Comparison of ENCODE assay signal across 23 mouse cellular contexts in the genomic region with DNA sequence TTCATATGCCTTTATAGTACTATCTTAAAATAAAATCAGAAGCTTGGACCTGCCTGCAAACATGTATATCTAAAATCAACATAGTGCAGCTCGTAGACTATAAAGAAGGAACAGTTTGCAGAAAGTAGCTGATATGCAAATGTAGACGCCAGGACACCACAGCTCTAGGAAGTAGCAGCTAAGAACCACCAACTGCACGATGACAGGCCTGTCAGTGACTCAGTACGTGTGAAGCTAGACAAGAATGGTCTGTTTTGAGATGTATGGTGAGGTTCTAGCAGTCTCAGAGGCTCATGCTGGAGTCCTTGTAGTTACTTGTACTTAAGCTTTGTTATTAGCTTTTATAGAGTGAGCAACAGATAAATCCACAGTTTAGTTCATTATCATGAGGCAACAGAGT. TPM values are rescaled to one million over a fixed set of nuclear protein-coding genes. Genes with fewer than 3 reads are reported as not detected.
DNase-seq lines count a peak whose midpoint lies in the region; ATAC-seq and TF ChIP-seq lines count a peak whose summit lies in the region.
"Had no signal": no experiment of that assay in that cellular context is flagged by ENCODE, and none has a peak within 500 bp of the region (broad histone marks: within the 10 kb centered on the region; RNA-seq: fewer than 3 reads in every experiment).

No protein-coding gene starts in this region.

- DNase-seq in lung, embryonic 14.5 days = peak; percentile 82
- no peak for DNase-seq in lung, postnatal 4 days
- peak; percentile 58 for DNase-seq in right cerebral cortex, adult 18-20 months
- DNase-seq in right cerebral cortex, postnatal 4 days = no peak
- no peak for DNase-seq in hindbrain, embryonic 10.5 days (ENCODE audit: low spot score)
- DNase-seq: adrenal gland, postnatal 14 days; cerebellum, adult 9-10 months; gastrocnemius, adult 2 months; heart, postnatal 4 days; kidney, adult 8-10 months; kidney, postnatal 10 days; lung, postnatal 10 days; thymus, postnatal 14 days had no signal

- no peaks in the 10 kb centered on the region for H3K9me3 ChIP-seq in lung, embryonic 14.5 days (ENCODE audit: low read depth, low read length)
- no peaks in the 10 kb centered on the region for H3K9me3 ChIP-seq in stomach, embryonic 15.5 days
- no peaks in the 10 kb centered on the region for H3K9me3 ChIP-seq in hindbrain, embryonic 10.5 days
- H3K9me3 ChIP-seq: heart, embryonic 15.5 days; hindbrain, embryonic 15.5 days; intestine, embryonic 15.5 days; limb, embryonic 13.5 days; liver, embryonic 12.5 days; megakaryocyte, embryonic 14.5 days; neural tube, embryonic 15.5 days had no signal

- ATAC-seq in lung, embryonic 14.5 days (ENCODE audit: insufficient read depth) = peak; percentile 67
- peak; percentile 60; the same call in 1 of the 2 replicates for ATAC-seq in stomach, embryonic 15.5 days (ENCODE audit: insufficient read depth, low FRiP score, low read depth)
- ATAC-seq in erythroid progenitor cell, adult 5-6 weeks (replicated peaks; ENCODE audit: low FRiP score, poor library complexity, severe bottlenecking) = no peak
- ATAC-seq: forebrain, embryonic 16.5 days; intestine, embryonic 15.5 days; liver, embryonic 12.5 days had no signal

- peaks cover 17% of the 10 kb centered on the region; the same call in 1 of the 2 replicates for H3K36me3 ChIP-seq in lung, embryonic 14.5 days (ENCODE audit: insufficient read depth)
- H3K36me3 ChIP-seq in stomach, embryonic 15.5 days = no peaks in the 10 kb centered on the region
- H3K36me3 ChIP-seq in hindbrain, embryonic 10.5 days = peaks cover 10% of the 10 kb centered on the region; the same call in 1 of the 2 replicates
- H3K36me3 ChIP-seq: heart, embryonic 15.5 days; hindbrain, embryonic 15.5 days; neural tube, embryonic 15.5 days had no signal

- H3K9ac ChIP-seq in lung, embryonic 14.5 days = no peak overlapping the region
- H3K9ac ChIP-seq in stomach, embryonic 15.5 days = no peak overlapping the region
- H3K9ac ChIP-seq: heart, embryonic 15.5 days; hindbrain, embryonic 15.5 days; intestine, embryonic 15.5 days; limb, embryonic 13.5 days; liver, embryonic 12.5 days; neural tube, embryonic 15.5 days had no signal

- H3K27me3 ChIP-seq in lung, embryonic 14.5 days (ENCODE audit: insufficient read depth, low read length) = no peaks in the 10 kb centered on the region
- H3K27me3 ChIP-seq in stomach, embryonic 15.5 days (replicated peaks) = no peaks in the 10 kb centered on the region
- no peaks in the 10 kb centered on the region for H3K27me3 ChIP-seq in hindbrain, embryonic 10.5 days (ENCODE audit: insufficient read depth, poor library complexity, severe bottlenecking)
- H3K27me3 ChIP-seq: heart, embryonic 15.5 days; hindbrain, embryonic 15.5 days; intestine, embryonic 15.5 days; limb, embryonic 13.5 days; liver, embryonic 12.5 days; megakaryocyte, embryonic 14.5 days; neural tube, embryonic 15.5 days had no signal

- 31% methylated on average over 4 of the region's 4 CpGs for WGBS in lung, embryonic 14.5 days
- WGBS in stomach, embryonic 15.5 days = 57% methylated on average over 4 of the region's 4 CpGs
- 89% methylated on average over 4 of the region's 4 CpGs for WGBS in hindbrain, embryonic 10.5 days

- H3K4me1 ChIP-seq in lung, embryonic 14.5 days (ENCODE audit: insufficient read depth) = peaks cover 13% of the 10 kb centered on the region; the same call in 1 of the 2 replicates
- no peaks in the 10 kb centered on the region for H3K4me1 ChIP-seq in stomach, embryonic 15.5 days
- H3K4me1 ChIP-seq in hindbrain, embryonic 10.5 days (replicated peaks) = no peaks in the 10 kb centered on the region

- no peak overlapping the region for H3K4me3 ChIP-seq in lung, embryonic 14.5 days (ENCODE audit: low read depth, low read length)
- no peak overlapping the region for H3K4me3 ChIP-seq in stomach, embryonic 15.5 days (replicated peaks)
- H3K4me3 ChIP-seq in hindbrain, embryonic 10.5 days = no peak overlapping the region
- H3K4me3 ChIP-seq: gastrocnemius, adult 2 months; heart, embryonic 15.5 days; hindbrain, embryonic 15.5 days; intestine, embryonic 15.5 days; limb, embryonic 13.5 days; liver, embryonic 12.5 days; neural tube, embryonic 15.5 days had no signal

- TF ChIP-seq CTCF in lung, embryonic 14.5 days (IDR thresholded peaks at IDR 0.05; ENCODE audit: low read depth) = no peak

- H3K27ac ChIP-seq in lung, embryonic 14.5 days (ENCODE audit: low read depth) = peak overlapping the region; percentile 58
- H3K27ac ChIP-seq in stomach, embryonic 15.5 days = no peak overlapping the region
- H3K27ac ChIP-seq in hindbrain, embryonic 10.5 days = no peak overlapping the region
- H3K27ac ChIP-seq: gastrocnemius, adult 2 months; heart, embryonic 15.5 days; hindbrain, embryonic 15.5 days; intestine, embryonic 15.5 days; limb, embryonic 13.5 days; liver, embryonic 12.5 days; neural tube, embryonic 15.5 days had no signal

- no peak overlapping the region for H3K4me2 ChIP-seq in lung, embryonic 14.5 days
- H3K4me2 ChIP-seq in stomach, embryonic 15.5 days = no peak overlapping the region
- H3K4me2 ChIP-seq: heart, embryonic 15.5 days; hindbrain, embryonic 15.5 days; intestine, embryonic 15.5 days; limb, embryonic 13.5 days; liver, embryonic 12.5 days; neural tube, embryonic 15.5 days had no signal

RNA-seq across cellular contexts. Expression of gene Trub1, which starts 22.6 kb away (rescaled TPM):
- 29.2 and 29.6 TPM in 2 replicates for polyA plus RNA-seq in lung, embryonic 14.5 days (2014; fragmentation: Nextera tagmentation; extraction: Ambion mirVana)
- polyA plus RNA-seq in stomach, embryonic 15.5 days (2015; fragmentation: Nextera tagmentation; extraction: Ambion mirVana) = 22.4 and 24.7 TPM in 2 replicates
- polyA plus RNA-seq in hindbrain, embryonic 10.5 days (2016; fragmentation: Nextera tagmentation; extraction: Ambion mirVana) = 19.3 and 21.2 TPM in 2 replicates
- not detected in 2 replicates for total RNA-seq in erythroid progenitor cell, adult 5-6 weeks (2015; ENCODE audit: low replicate concordance)
- total RNA-seq in erythroid progenitor cell, adult 5-6 weeks (2017; ENCODE audit: low replicate concordance) = 2.7 TPM in 1 of 2 replicates, not detected in the other

Comparison
In these comparisons a context has a peak if more than half of its experiments do, and no peak if none do; other contexts are left out.
1. DNase-seq: peak in lung, embryonic 14.5 days (single experiment) and right cerebral cortex, adult 18-20 months (single experiment); none in lung, postnatal 4 days (0 of 2), right cerebral cortex, postnatal 4 days (single experiment) and hindbrain, embryonic 10.5 days (single experiment).